Mouse (Mus musculus) forebrain, embryonic 16.5 days (tissue): ENCODE data around the gene Magi3. TPM values are rescaled to one million over a fixed set of nuclear protein-coding genes. Genes with fewer than 3 reads are reported as not detected.

ENCODE experiments used
- ATAC-seq: fragments of 200-750 bp; cut with Nextera tagmentation; 2 replicates; pipeline ENCODE4 v1.8.0; 2017; ENCODE audit warnings: mild to moderate bottlenecking, moderate library complexity
- H3K27ac ChIP-seq: fragments of 300-500 bp; sonication (generic); 2 replicates; pipeline ENCODE4 v1.5.1; 2014; ENCODE audit warnings: low read length, control low read depth
- H3K27me3 ChIP-seq: fragments of 300-500 bp; sonication (generic); replicated peaks from 2 replicates; pipeline ENCODE4 v1.6.1; 2014; ENCODE audit warnings: low read length; ENCODE audit not compliant: control insufficient read depth, insufficient read depth
- H3K36me3 ChIP-seq: fragments of 300-500 bp; sonication (generic); 2 replicates; pipeline ENCODE4 v1.6.1; 2014; ENCODE audit not compliant: control insufficient read depth, insufficient read depth
- H3K4me1 ChIP-seq: fragments of 300-500 bp; sonication (generic); replicated peaks from 2 replicates; pipeline ENCODE4 v1.6.1; 2014; ENCODE audit warnings: low read length; ENCODE audit not compliant: control insufficient read depth, insufficient read depth
- H3K4me2 ChIP-seq: fragments of 300-500 bp; sonication (generic); 2 replicates; pipeline ENCODE4 v1.6.1; 2014; ENCODE audit warnings: mild to moderate bottlenecking, low read length, control low read depth
- H3K4me3 ChIP-seq: fragments of 300-500 bp; sonication (generic); replicated peaks from 2 replicates; pipeline ENCODE4 v1.5.1; 2014; ENCODE audit warnings: mild to moderate bottlenecking, low read length, control low read depth
- H3K9ac ChIP-seq: fragments of 300-500 bp; sonication (generic); replicated peaks from 2 replicates; pipeline ENCODE4 v1.6.1; 2014; ENCODE audit warnings: low read depth, low read length, control low read depth
- H3K9me3 ChIP-seq: fragments of 300-500 bp; sonication (generic); 2 replicates; pipeline ENCODE4 v1.6.1; 2016; ENCODE audit warnings: low read length; ENCODE audit not compliant: control insufficient read depth
- WGBS: fragments of 180-500 bp; shearing (Covaris S2); extraction: QIAGEN DNeasy Blood & Tissue Kit; methylation state at CpG from one replicate; pipeline ENCODE4 v1.1.7; 2014; 5-methylcytosine and 5-hydroxymethylcytosine counted together
- polyA plus RNA-seq: library from polyadenylated mRNA; unstranded; fragments of >200 nt; fragmentation: Nextera tagmentation; extraction: Ambion mirVana; gene quantifications from 2 replicates; pipeline ENCODE4 v1.2.1, GENCODE M21; 2015

Gene Magi3
- polyA plus RNA-seq, 1 experiment from 2014 or later = 7.6 TPM

DNA sequence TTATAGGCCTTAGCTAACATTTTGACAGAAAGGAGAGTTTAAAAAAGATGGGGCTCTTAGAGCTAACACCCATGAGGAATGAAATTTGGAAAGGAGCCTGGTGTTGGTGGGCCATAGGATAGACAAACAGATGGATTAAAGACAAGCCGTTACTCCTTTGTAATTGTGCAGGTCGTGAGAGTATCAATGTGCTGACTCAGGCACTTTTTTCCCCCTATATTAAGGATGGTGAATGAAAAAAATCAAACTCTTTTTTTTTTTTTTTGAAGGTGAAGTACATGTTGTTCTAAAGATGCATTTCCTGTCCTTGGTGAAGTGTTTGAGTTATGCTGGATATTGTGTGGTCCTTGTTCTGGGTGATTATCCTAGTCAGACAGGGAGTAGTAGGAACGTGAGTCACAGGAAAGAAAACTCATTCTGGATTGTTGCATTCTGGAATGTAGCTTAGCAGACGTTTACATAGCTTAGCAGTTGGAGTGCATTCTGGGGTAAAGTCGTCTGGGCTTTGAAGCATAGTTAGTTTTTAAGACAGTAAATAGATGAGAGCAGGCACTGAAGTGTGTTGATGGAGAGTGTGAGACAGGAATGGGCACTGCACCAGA lies 232.2 kb downstream of the Magi3 start:
- Histone ChIP-seq H3K4me2 (no peak overlapping the region), H3K4me3 (no peak overlapping the region), H3K9ac (no peak overlapping the region), H3K36me3 (peaks cover 26% of the 10 kb centered on the region), H3K9me3 (no peaks in the 10 kb centered on the region), H3K4me1 (no peaks in the 10 kb centered on the region), H3K27ac (no peak overlapping the region), H3K27me3 (no peaks in the 10 kb centered on the region)
- 53% methylated on average over 5 of the region's 5 CpGs for WGBS
- ATAC-seq = no peak

DNA sequence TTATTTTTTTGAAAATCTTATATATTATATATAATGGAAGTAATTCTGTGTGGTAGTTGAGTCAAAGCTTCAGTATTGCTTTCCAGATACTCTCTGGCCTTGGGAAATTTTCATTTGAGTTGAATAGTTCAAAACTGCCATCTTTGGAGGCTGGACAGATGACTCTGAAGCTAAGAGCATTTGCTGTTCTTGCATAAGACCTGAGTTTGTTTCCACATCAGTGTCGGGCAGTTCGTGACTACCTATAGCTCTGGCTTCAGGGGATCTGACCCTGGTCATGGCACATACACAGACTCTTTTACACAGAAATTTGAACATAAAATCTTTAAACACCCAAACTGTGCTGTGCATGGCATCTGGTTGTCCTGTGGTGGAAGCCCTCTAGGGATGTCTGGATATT lies 235.0 kb downstream of the Magi3 start:
- 92% methylated on average over 2 of the region's 2 CpGs for WGBS
- no peak overlapping the region for H3K4me3 ChIP-seq
- no peak for ATAC-seq
- no peaks in the 10 kb centered on the region for H3K9me3 ChIP-seq
- H3K27ac ChIP-seq = no peak overlapping the region
- H3K27me3 ChIP-seq = no peaks in the 10 kb centered on the region
- peaks cover 16% of the 10 kb centered on the region for H3K36me3 ChIP-seq
- no peaks in the 10 kb centered on the region for H3K4me1 ChIP-seq
- H3K4me2 ChIP-seq = no peak overlapping the region
- H3K9ac ChIP-seq = no peak overlapping the region

DNA sequence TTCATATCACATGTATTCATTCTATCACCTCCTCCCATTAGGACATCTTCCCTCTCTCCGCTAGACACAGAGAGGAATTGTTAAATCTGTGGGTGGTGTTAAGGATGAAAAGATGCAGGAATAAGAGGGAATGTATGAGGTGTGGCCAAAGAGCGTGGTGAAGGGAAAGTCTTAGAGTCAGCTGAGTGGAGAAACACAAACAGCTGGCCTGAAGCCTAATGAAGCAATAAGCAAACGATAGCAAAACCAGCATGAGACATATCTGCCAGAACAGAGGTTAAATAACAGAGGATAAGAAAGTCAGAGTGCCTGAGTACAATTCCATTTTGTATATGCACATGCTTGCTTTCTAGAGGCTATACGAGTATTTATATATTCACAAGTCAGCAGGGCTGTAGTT lies 235.6 kb downstream of the Magi3 start:
- 58% methylated on average over 4 of the region's 4 CpGs for WGBS
- H3K4me2 ChIP-seq = no peak overlapping the region
- H3K9ac ChIP-seq = no peak overlapping the region
- no peak for ATAC-seq
- H3K27ac ChIP-seq = no peak overlapping the region
- H3K9me3 ChIP-seq = no peaks in the 10 kb centered on the region
- H3K27me3 ChIP-seq = no peaks in the 10 kb centered on the region
- H3K4me3 ChIP-seq = no peak overlapping the region
- H3K36me3 ChIP-seq = peaks cover 13% of the 10 kb centered on the region
- no peaks in the 10 kb centered on the region for H3K4me1 ChIP-seq

DNA sequence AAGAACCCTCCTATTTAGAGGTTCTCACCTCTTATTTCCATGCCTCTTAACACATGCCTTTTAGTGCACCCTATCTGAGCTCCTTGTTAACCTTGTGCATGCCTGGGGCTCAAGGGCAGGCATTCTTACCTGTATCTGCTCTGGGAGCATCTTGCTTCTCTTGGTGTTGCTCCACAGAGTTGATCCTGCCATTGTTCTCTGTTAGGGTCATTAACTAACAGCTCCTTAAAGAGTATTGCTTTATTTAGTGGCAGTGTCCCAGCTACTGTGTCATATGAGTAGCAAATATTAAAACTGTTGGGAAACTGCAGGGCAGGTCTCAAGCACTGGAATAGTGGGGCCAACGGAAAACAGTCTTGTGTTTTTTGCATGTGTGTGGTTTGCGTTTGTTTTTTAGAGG lies 249.0 kb downstream of the Magi3 start:
- WGBS = 92% methylated on average over 2 of the region's 2 CpGs
- H3K4me3 ChIP-seq = no peak overlapping the region
- no peak for ATAC-seq

DNA sequence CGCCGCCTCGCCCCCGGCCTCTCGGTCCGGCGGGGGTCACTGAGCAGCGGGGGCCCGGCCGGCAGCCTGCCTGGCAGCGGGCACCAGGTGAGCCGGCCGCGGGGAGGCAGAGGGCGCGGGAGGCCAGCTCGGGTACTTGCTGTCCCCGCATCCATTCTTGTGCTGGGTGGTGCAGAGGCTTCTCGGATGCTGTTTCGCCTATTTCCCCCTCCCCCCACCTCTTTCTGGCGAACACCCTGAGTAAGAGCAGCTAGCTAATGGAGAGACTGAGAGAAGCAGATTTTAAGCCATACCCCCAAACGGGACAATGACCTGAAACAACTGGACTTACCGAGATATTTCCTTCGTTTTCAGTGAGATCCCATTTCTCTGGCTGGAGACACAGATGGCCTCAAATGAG lies 251.5 kb downstream of the Magi3 start:
- WGBS = 3% methylated on average over 23 of the region's 24 CpGs
- H3K9ac ChIP-seq = peak overlapping the region; percentile 98
- peak overlapping the region; percentile 96 for H3K4me3 ChIP-seq
- no peaks in the 10 kb centered on the region for H3K27me3 ChIP-seq
- H3K27ac ChIP-seq = peak overlapping the region; percentile 96
- H3K9me3 ChIP-seq = no peaks in the 10 kb centered on the region
- ATAC-seq = peak; percentile 74
- peak overlapping the region; percentile 86 for H3K4me2 ChIP-seq
- H3K4me1 ChIP-seq = peaks cover 12% of the 10 kb centered on the region
- H3K36me3 ChIP-seq = peaks cover 5% of the 10 kb centered on the region; the same call in 1 of the 2 replicates

More for the DNA sequence above, 249.0 kb downstream of the Magi3 start:
- H3K4me2 ChIP-seq = no peak overlapping the region
- H3K9me3 ChIP-seq = no peaks in the 10 kb centered on the region
- H3K27ac ChIP-seq = no peak overlapping the region
- peaks cover 8% of the 10 kb centered on the region; the same call in 1 of the 2 replicates for H3K36me3 ChIP-seq
- no peaks in the 10 kb centered on the region for H3K27me3 ChIP-seq
- peaks cover 12% of the 10 kb centered on the region for H3K4me1 ChIP-seq
- no peak overlapping the region for H3K9ac ChIP-seq

DNA sequence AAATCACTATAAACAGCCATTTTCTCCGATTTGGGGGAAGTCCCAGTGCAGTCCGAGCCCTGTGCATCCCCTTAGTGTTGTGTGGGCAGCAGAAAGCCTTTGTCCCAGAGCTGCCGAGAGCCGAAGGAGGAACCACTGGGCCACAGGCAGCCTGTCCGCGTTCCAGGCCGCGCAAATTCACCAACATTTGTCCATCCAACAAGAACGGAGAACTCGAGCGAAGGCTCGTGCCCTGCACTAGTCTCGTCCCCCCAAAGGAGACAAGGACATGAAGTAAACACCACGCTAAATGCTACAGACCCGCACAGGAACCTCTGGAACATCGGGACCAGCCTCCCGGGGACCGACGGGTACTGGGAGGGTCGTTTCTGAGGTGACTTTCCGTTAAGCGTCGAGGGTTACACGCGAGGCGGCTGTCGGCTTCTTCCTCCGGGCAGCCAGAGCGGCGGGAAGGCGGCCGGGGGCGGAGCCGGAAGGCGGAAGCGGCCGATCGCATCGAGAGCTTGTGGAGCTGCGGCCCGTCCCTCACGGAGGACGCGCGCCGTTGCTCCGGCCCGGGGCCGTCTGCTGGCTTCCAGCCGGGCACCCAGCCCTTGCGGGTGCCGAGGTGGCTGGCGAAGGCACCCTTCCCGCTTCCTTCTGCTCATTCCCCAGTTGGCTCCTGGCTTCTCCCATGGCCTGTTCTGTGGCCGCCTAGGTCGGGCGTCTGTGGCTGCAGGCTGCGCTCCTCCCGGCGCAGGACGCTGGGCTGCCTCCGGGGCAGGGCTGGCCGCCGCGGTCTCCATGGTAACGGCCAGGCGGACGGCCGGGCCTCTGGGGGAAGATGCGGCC lies 252.1 kb downstream of the Magi3 start, which contains the start of gene Phtf1:
Gene Phtf1 (plus strand): TSS at position 250 of the 831 bp plus-strand sequence.
- peak within 1 kb of the TSS; percentile 98 for H3K9ac ChIP-seq
- ATAC-seq = peak; percentile 96
- no peaks in the 10 kb centered on the region for H3K9me3 ChIP-seq
- H3K4me1 ChIP-seq = peaks cover 12% of the 10 kb centered on the region
- peaks cover 9% of the 10 kb centered on the region for H3K36me3 ChIP-seq
- no peaks in the 10 kb centered on the region for H3K27me3 ChIP-seq
- peak within 1 kb of the TSS; percentile 86 for H3K4me2 ChIP-seq
- peak within 1 kb of the TSS; percentile 96 for H3K27ac ChIP-seq
- WGBS = under 1% methylated on average over 67 of the region's 70 CpGs
- peak within 1 kb of the TSS; percentile 96 for H3K4me3 ChIP-seq

DNA sequence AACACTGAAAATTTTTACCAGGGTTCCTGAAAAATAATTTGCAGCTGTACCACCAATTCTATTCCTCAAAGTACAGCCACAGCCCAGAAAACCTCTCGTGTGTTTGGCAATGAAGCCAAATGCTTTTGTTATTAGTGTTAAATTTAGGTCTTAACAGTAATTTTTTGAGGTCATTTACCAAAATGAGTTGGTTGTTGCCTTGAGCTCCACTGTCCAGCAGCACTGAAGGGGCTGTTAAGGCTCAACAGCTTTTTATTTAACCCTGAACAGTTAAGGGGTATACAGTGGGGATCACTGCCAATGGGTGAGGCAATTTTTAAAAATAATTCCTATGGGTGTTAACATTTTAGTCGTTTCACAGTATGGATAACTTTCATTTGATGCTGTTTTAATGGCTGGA lies 252.9 kb downstream of the Magi3 start:
- Histone ChIP-seq H3K9ac (peak overlapping the region; percentile 98), H3K4me2 (peak overlapping the region; percentile 86), H3K36me3 (peaks cover 6% of the 10 kb centered on the region), H3K4me1 (peaks cover 12% of the 10 kb centered on the region), H3K27me3 (no peaks in the 10 kb centered on the region), H3K4me3 (peak overlapping the region; percentile 96), H3K27ac (no peak overlapping the region), H3K9me3 (no peaks in the 10 kb centered on the region)
- 13% methylated on average over 2 of the region's 2 CpGs for WGBS
- no peak for ATAC-seq
